Mouse (Mus musculus): ENCODE data around the gene Zcchc24.

The Zcchc24 gene

GRCm38 (mm10) chr14:25774100-25774499 is 5.3 kb upstream of the Zcchc24 start:
- no peak for DNase-seq

GRCm38 (mm10) chr14:25773039-25773438 is 4.2 kb upstream of the Zcchc24 start:
- no peak for DNase-seq

- DNase-seq, result peak; percentile 25
Measured at GRCm38 (mm10) chr14:25769626-25770306, 927 bp upstream of the Zcchc24 start.

- peak; percentile 76 for DNase-seq
Measured at GRCm38 (mm10) chr14:25768261-25768893, 462 bp downstream of the Zcchc24 start.

GRCm38 (mm10) chr14:25767725-25768203 is 1.1 kb downstream of the Zcchc24 start:
- DNase-seq, result peak; percentile 25

- DNase-seq, result peak; percentile 62
Measured at GRCm38 (mm10) chr14:25766441-25766840, 2.4 kb downstream of the Zcchc24 start.

GRCm38 (mm10) chr14:25765921-25766320 is 2.9 kb downstream of the Zcchc24 start:
- DNase-seq, result peak; percentile 55

GRCm38 (mm10) chr14:25765146-25765545 is 3.7 kb downstream of the Zcchc24 start:
- DNase-seq, result no peak

- DNase-seq, result no peak
Measured at GRCm38 (mm10) chr14:25761184-25761583, 7.7 kb downstream of the Zcchc24 start.

GRCm38 (mm10) chr14:25759981-25760537 is 8.8 kb downstream of the Zcchc24 start:
- DNase-seq, result no peak

- no peak for DNase-seq
Measured at GRCm38 (mm10) chr14:25759551-25759950, 9.3 kb downstream of the Zcchc24 start.

GRCm38 (mm10) chr14:25757917-25758316 is 10.9 kb downstream of the Zcchc24 start:
- DNase-seq, result no peak

- DNase-seq, result no peak
Measured at GRCm38 (mm10) chr14:25756385-25756990, 12.4 kb downstream of the Zcchc24 start.

- DNase-seq, result no peak
Measured at GRCm38 (mm10) chr14:25755541-25755940, 13.3 kb downstream of the Zcchc24 start.

- no peak for DNase-seq
Measured at GRCm38 (mm10) chr14:25754531-25755484, 14.0 kb downstream of the Zcchc24 start.

GRCm38 (mm10) chr14:25753021-25753420 is 15.8 kb downstream of the Zcchc24 start:
- DNase-seq, result no peak

GRCm38 (mm10) chr14:25751067-25751466 is 17.8 kb downstream of the Zcchc24 start:
- DNase-seq, result no peak

GRCm38 (mm10) chr14:25750448-25751015 is 18.3 kb downstream of the Zcchc24 start:
- DNase-seq, result no peak

GRCm38 (mm10) chr14:25749143-25749909 is 19.5 kb downstream of the Zcchc24 start:
- no peak for DNase-seq

- no peak for DNase-seq
Measured at GRCm38 (mm10) chr14:25747996-25748756, 20.7 kb downstream of the Zcchc24 start.
